Mouse (Mus musculus) right cerebral cortex, adult 18-20 months (tissue): ENCODE data around the gene Ssrp1.
A peak's percentile ranks its signal among the peaks of the same experiment; 100 is the strongest.

Experiments
- DNase-seq: peaks from one replicate; pipeline ENCODE4 v3.0.0; 2022; ENCODE audit warnings: mixed read lengths

Gene Ssrp1

GRCm38 (mm10) chr2:85037047-85038026 lies at the start of gene Ssrp1, which contains the start of gene P2rx3:
TSS of gene Ssrp1 (plus strand) at chr2:85037234.
TSS of gene P2rx3 (minus strand) at chr2:85037462.
- DNase-seq, result peak; percentile 94

GRCm38 (mm10) chr2:84987930-84988329 lies 49.1 kb upstream of the Ssrp1 start, which contains the start of gene Prg3:
TSS of gene Prg3 (plus strand) at chr2:84988215.
- DNase-seq, result no peak

- DNase-seq, result no peak
Measured at GRCm38 (mm10) chr2:84996376-84996775, 40.7 kb upstream of the Ssrp1 start.

- no peak for DNase-seq
Measured at GRCm38 (mm10) chr2:84999486-85000181, 37.4 kb upstream of the Ssrp1 start.

- no peak for DNase-seq
Measured at GRCm38 (mm10) chr2:85001497-85001896, 35.5 kb upstream of the Ssrp1 start.

- DNase-seq, result no peak
Measured at GRCm38 (mm10) chr2:85002575-85002974, 34.5 kb upstream of the Ssrp1 start.

GRCm38 (mm10) chr2:85004341-85004740 lies 32.7 kb upstream of the Ssrp1 start:
- peak; percentile 59 for DNase-seq

- no peak for DNase-seq
Measured at GRCm38 (mm10) chr2:85006600-85006999, 30.4 kb upstream of the Ssrp1 start.

GRCm38 (mm10) chr2:85007729-85008128 lies 29.3 kb upstream of the Ssrp1 start:
- peak; percentile 21 for DNase-seq

- DNase-seq, result no peak
Measured at GRCm38 (mm10) chr2:85009212-85009611, 27.8 kb upstream of the Ssrp1 start.

- DNase-seq, result no peak
Measured at GRCm38 (mm10) chr2:85011906-85012604, 25.0 kb upstream of the Ssrp1 start.

- DNase-seq, result peak; percentile 12
Measured at GRCm38 (mm10) chr2:85012679-85013078, 24.4 kb upstream of the Ssrp1 start.

GRCm38 (mm10) chr2:85013826-85014587 lies 23.0 kb upstream of the Ssrp1 start:
- no peak for DNase-seq

- DNase-seq, result no peak
Measured at GRCm38 (mm10) chr2:85014588-85014982, 22.4 kb upstream of the Ssrp1 start.

GRCm38 (mm10) chr2:85022043-85022442 lies 15.0 kb upstream of the Ssrp1 start:
- DNase-seq, result peak; percentile 21

- no peak for DNase-seq
Measured at GRCm38 (mm10) chr2:85026178-85026577, 10.9 kb upstream of the Ssrp1 start.

- no peak for DNase-seq
Measured at GRCm38 (mm10) chr2:85027281-85027680, 9.8 kb upstream of the Ssrp1 start.

- DNase-seq, result no peak
Measured at GRCm38 (mm10) chr2:85029897-85030296, 7.1 kb upstream of the Ssrp1 start.

- peak; percentile 31 for DNase-seq
Measured at GRCm38 (mm10) chr2:85030989-85031388, 6.0 kb upstream of the Ssrp1 start.

- DNase-seq, result no peak
Measured at GRCm38 (mm10) chr2:85033121-85033520, 3.9 kb upstream of the Ssrp1 start.

GRCm38 (mm10) chr2:85034169-85034568 lies 2.9 kb upstream of the Ssrp1 start:
- no peak for DNase-seq

GRCm38 (mm10) chr2:85036507-85037046 lies 457 bp upstream of the Ssrp1 start:
- DNase-seq, result no peak
